Mouse (Mus musculus) liver, postnatal 0 days (tissue): ENCODE measurements around the gene H2-K1. TPM values are rescaled to one million over a fixed set of nuclear protein-coding genes. Genes with fewer than 3 reads are reported as not detected.
"Not testable (repeated sequence)": the region's sequence is repeated elsewhere in the genome, so short reads cannot be mapped to it uniquely, and the experiment has no call there.

Experiments used
- ATAC-seq: fragments of 200-750 bp; cut with Nextera tagmentation; 2 replicates; pipeline ENCODE4 v1.8.0; 2017; ENCODE audit warnings: mild to moderate bottlenecking, moderate library complexity
- DNase-seq: peaks from one replicate; pipeline ENCODE4 v3.0.0-alpha.2; 2016
- H3K27ac ChIP-seq: fragments of 300-500 bp; sonication (generic); 2 replicates; pipeline ENCODE4 v1.5.1; 2014; ENCODE audit warnings: antibody characterized with exemption, moderate library complexity, mild to moderate bottlenecking, low read depth
- H3K27me3 ChIP-seq: fragments of 300-500 bp; sonication (generic); 2 replicates; pipeline ENCODE4 v1.6.1; 2014; ENCODE audit warnings: low read length, control low read depth, mixed read lengths; ENCODE audit not compliant: insufficient read depth
- H3K36me3 ChIP-seq: fragments of 300-500 bp; sonication (generic); replicated peaks from 2 replicates; pipeline ENCODE4 v1.6.1; 2014; ENCODE audit warnings: mild to moderate bottlenecking, control low read depth, low read length, moderate library complexity, mixed read lengths; ENCODE audit not compliant: insufficient read depth
- H3K4me1 ChIP-seq: fragments of 300-500 bp; sonication (generic); 2 replicates; pipeline ENCODE4 v1.6.1; 2014; ENCODE audit warnings: antibody characterized with exemption, mild to moderate bottlenecking, control low read depth; ENCODE audit not compliant: insufficient read depth
- H3K4me2 ChIP-seq: fragments of 300-500 bp; sonication (generic); 2 replicates; pipeline ENCODE4 v1.6.1; 2014; ENCODE audit warnings: low read depth, mild to moderate bottlenecking, low read length, moderate library complexity, mixed read lengths
- H3K4me3 ChIP-seq: fragments of 300-500 bp; sonication (generic); 2 replicates; pipeline ENCODE4 v1.5.1; 2014; ENCODE audit warnings: low read depth, low read length
- H3K9ac ChIP-seq: fragments of 300-500 bp; sonication (generic); replicated peaks from 2 replicates; pipeline ENCODE4 v1.6.1; 2014; ENCODE audit warnings: mild to moderate bottlenecking, moderate library complexity
- H3K9me3 ChIP-seq: fragments of 300-500 bp; sonication (generic); 2 replicates; pipeline ENCODE4 v1.6.1; 2016; ENCODE audit warnings: mild to moderate bottlenecking, control low read depth, low read length, mixed read lengths
- CTCF ChIP-seq: sonication (generic); IDR thresholded peaks from 2 replicates; pipeline ENCODE4 v1.5.1; 2016; ENCODE audit warnings: antibody characterized with exemption, low read depth
- EP300 ChIP-seq: IDR thresholded peaks from 2 replicates; pipeline ENCODE4 v1.6.1; 2016; ENCODE audit warnings: antibody characterized with exemption, low read depth, mild to moderate bottlenecking
- WGBS: fragments of 180-500 bp; shearing (Covaris S2); extraction: QIAGEN DNeasy Blood & Tissue Kit; methylation state at CpG from one replicate; pipeline ENCODE4 v1.1.7; 2014; ENCODE audit not compliant: insufficient replicate concordance; 5-methylcytosine and 5-hydroxymethylcytosine counted together
- polyA plus RNA-seq: library from polyadenylated mRNA; unstranded; fragments of >200 nt; fragmentation: Nextera tagmentation; extraction: Ambion mirVana; gene quantifications from 2 replicates; pipeline ENCODE4 v1.2.1, GENCODE M21; 2015

H2-K1 gene
- polyA plus RNA-seq, 1 experiment from 2014 or later = 288 TPM

- H3K9me3 ChIP-seq = no peaks in the 10 kb centered on the region
- H3K27me3 ChIP-seq = no peaks in the 10 kb centered on the region
- H3K4me1 ChIP-seq = peaks cover 46% of the 10 kb centered on the region
- ATAC-seq (no peak), DNase-seq (no peak)
- 68% methylated on average over 4 of the region's 4 CpGs for WGBS
- peak overlapping the region; percentile 93 for H3K27ac ChIP-seq
- peak overlapping the region; percentile 96 for H3K4me2 ChIP-seq
- peak overlapping the region; percentile 92 for H3K9ac ChIP-seq
- H3K36me3 ChIP-seq = peaks cover 26% of the 10 kb centered on the region
- TF ChIP-seq CTCF (no peak), EP300 (no peak)
- H3K4me3 ChIP-seq = peak overlapping the region; percentile 83; the same call in 1 of the 2 replicates
Observed at GRCm38 (mm10) chr17:33952879-33953278, 47.3 kb downstream of the H2-K1 start.

DNA sequence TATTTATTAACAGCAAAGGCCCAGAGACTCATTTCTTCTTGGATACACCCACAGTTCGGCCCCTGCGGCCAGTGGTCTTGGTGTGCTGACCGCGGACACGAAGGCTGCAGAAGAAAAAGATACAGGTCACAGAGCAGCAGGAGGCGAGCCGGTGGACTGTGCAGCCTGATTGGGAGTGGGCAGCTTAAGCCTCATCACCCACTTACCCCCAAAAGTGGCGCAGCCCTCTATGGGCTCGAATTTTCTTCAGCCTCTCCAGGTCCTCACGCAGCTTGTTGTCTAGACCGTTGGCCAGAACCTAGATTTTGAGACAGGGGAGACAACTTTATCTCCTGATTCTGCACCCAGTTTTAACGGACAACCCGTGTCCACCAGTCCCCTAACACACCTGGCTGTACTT lies 48.1 kb downstream of the H2-K1 start:
- 70% methylated on average over 13 of the region's 13 CpGs for WGBS
- H3K4me1 ChIP-seq = peaks cover 51% of the 10 kb centered on the region
- DNase-seq, ATAC-seq, H3K9me3 ChIP-seq, H3K27me3 ChIP-seq: not testable (repeated sequence)
- 0 out of 2 replicates have a peak overlapping the region, but pooled peaks have one; percentile 65 for H3K9ac ChIP-seq
- H3K36me3 ChIP-seq = peaks cover 22% of the 10 kb centered on the region
- H3K27ac ChIP-seq = peak overlapping the region; percentile 66
- H3K4me2 ChIP-seq = peak overlapping the region; percentile 96
- peak overlapping the region; percentile 52; the same call in 1 of the 2 replicates for H3K4me3 ChIP-seq

- Histone ChIP-seq H3K36me3 (peaks cover 22% of the 10 kb centered on the region), H3K4me1 (peaks cover 45% of the 10 kb centered on the region), H3K27me3 (no peaks in the 10 kb centered on the region), H3K9ac (peak within 1 kb of the TSS; percentile 65), H3K4me3 (peak within 1 kb of the TSS; percentile 52), H3K9me3 (no peaks in the 10 kb centered on the region), H3K27ac (peak within 1 kb of the TSS; percentile 66), H3K4me2 (peak within 1 kb of the TSS; percentile 96)
- peak; percentile 51 for ATAC-seq
- DNase-seq = peak; percentile 88
- WGBS = 2% methylated on average over 45 of the region's 45 CpGs
- TF ChIP-seq EP300 (no peak; the same call in 1 of the 2 replicates), CTCF (0 out of 2 replicates have a peak, but pooled peaks have one; percentile 1)
Observed at GRCm38 (mm10) chr17:33951021-33951946, 48.9 kb downstream of the H2-K1 start, which contains the start of gene B3galt4. Gene B3galt4 (minus strand): TSS chr17:33951488.

GRCm38 (mm10) chr17:33950131-33950625 lies 50.0 kb downstream of the H2-K1 start:
- TF ChIP-seq EP300 (no peak), CTCF (no peak)
- H3K4me1 ChIP-seq = peaks cover 45% of the 10 kb centered on the region
- WGBS = 75% methylated on average over 10 of the region's 10 CpGs
- DNase-seq (no peak), ATAC-seq (no peak)
- H3K4me2 ChIP-seq = peak overlapping the region; percentile 96
- H3K27ac ChIP-seq = peak overlapping the region; percentile 66; the same call in 1 of the 2 replicates
- H3K36me3 ChIP-seq = peaks cover 22% of the 10 kb centered on the region
- H3K9me3 ChIP-seq = no peaks in the 10 kb centered on the region
- 0 out of 2 replicates have a peak overlapping the region, but pooled peaks have one; percentile 52 for H3K4me3 ChIP-seq
- H3K27me3 ChIP-seq = no peaks in the 10 kb centered on the region
- H3K9ac ChIP-seq = peak overlapping the region; percentile 65; the same call in 1 of the 2 replicates

DNA sequence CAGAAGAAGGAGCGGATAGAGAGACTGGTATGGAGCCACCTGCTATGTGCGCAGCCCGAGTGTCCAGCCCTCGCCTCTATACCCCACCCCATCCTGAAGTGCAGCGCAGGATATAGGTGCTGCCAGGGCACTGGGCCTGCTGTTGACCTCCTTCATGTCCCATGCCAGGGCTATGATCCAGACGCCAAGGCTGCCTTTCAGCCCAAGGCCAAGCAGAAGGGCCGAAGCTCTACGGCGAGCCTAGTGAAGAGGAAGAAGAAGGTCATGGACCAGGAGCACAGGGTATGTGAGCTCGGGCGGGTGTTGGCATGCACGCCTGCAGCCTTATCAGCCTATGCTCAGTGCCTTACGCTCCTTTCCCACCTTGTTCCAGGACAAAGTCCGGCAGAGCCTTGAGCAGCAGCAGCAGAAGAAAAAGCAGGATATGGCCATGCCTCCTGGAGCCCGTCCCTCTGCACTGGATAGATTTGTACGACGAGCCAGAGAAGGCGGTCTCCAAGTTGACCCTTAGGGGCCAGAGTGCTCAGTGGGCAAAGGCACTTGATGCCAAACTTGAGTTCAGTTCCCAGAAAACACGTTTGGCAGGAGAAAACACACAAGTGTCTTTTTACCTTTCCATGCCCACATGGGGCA lies 51.1 kb downstream of the H2-K1 start:
- no peak for DNase-seq
- H3K27me3 ChIP-seq = no peaks in the 10 kb centered on the region
- TF ChIP-seq CTCF = no peak
- no peak for TF ChIP-seq EP300
- no peak overlapping the region for H3K9ac ChIP-seq
- H3K9me3 ChIP-seq = no peaks in the 10 kb centered on the region
- no peak overlapping the region for H3K4me2 ChIP-seq
- no peak overlapping the region for H3K27ac ChIP-seq
- peaks cover 22% of the 10 kb centered on the region for H3K36me3 ChIP-seq
- WGBS = 80% methylated on average over 19 of the region's 19 CpGs
- peaks cover 41% of the 10 kb centered on the region for H3K4me1 ChIP-seq
- no peak for ATAC-seq
- no peak overlapping the region for H3K4me3 ChIP-seq
